Mouse (Mus musculus) frontal cortex, postnatal 14 days (tissue): ENCODE results near the gene Ssbp2.

Source experiments
- DNase-seq, 2 experiments: peaks; one replicate each; pipeline ENCODE4 v3.0.0; 2022; ENCODE audit warnings: low spot score in 2 of 2

Ssbp2 gene

GRCm38 (mm10) chr13:91461299-91461698 is 1.2 kb downstream of the Ssbp2 start:
- DNase-seq: no peak

- DNase-seq: peak; percentile 13 to 19
Measured at GRCm38 (mm10) chr13:91461711-91462351, 1.7 kb downstream of the Ssbp2 start.

DNA sequence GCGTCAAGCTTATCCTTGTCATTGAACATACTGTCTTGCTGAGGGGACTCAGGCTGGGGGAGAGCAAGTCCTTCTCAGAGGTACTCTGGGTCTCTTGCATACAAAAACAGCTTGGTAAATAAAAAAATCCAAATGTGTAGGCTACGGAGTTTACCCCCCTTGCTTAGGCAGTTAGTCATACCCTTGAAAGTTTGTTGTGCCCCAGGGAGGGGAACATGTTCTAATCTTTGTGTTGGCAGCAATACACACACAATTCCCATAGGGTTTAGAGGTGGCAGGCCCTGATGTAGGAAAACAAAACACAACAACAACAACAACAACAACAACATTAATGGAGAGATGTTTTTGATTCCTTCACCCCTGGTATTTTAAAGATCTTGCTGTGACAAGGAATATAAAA is 2.3 kb downstream of the Ssbp2 start:
- DNase-seq: no peak

DNA sequence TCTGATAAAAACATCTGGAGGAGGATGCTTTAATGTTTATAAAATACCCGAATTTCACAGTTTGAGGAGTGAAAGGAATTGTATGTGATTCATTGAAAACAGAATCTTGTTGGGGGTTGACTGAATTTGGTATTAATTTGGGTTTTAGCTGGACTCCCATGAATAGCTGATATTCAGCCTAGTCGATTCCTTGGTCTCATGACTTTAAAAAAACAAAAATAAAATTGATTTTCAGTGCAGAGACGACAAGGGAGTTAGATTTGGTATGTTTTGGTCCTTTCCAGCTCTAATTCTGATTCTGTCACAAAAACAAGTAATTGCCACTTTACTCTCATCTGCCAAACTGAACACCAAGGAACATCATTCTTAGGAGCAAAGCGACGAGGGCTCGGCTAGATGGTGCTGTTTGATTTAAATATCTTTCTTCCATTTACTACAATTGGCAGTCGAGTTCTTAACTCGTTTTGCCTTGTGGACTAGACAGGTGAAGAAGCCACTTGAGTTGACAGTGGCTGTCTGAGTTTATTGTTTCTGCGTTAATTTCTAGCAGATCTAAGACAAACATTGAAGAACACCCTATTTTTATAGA is 2.9 kb downstream of the Ssbp2 start:
- DNase-seq: no peak

- DNase-seq: no peak
Measured at GRCm38 (mm10) chr13:91465002-91465715, 5.1 kb downstream of the Ssbp2 start.

- DNase-seq: no peak
Measured at GRCm38 (mm10) chr13:91471566-91471965, 11.5 kb downstream of the Ssbp2 start.

- no peak for DNase-seq
Measured at GRCm38 (mm10) chr13:91471980-91472379, 11.9 kb downstream of the Ssbp2 start.

GRCm38 (mm10) chr13:91473527-91473926 is 13.4 kb downstream of the Ssbp2 start:
- DNase-seq: no peak

DNA sequence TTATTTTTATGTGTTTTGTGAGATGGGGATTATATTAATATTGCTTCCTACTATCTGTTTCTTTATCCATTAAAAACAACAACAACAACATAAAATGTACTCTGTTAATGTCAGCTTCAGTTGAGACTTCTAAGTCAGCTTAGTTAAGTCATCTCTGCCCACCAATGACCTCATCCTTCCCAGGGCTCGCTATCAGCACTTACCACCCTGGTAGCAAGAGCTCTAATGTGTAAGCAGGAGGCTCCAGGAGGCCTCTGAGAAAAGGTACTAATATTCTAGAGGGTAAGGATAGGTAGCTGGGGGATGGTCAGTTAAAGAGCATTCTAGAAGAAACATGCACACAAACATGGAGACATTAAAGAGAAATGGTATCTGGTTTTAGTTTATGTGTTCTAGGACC is 13.9 kb downstream of the Ssbp2 start:
- no peak for DNase-seq

DNA sequence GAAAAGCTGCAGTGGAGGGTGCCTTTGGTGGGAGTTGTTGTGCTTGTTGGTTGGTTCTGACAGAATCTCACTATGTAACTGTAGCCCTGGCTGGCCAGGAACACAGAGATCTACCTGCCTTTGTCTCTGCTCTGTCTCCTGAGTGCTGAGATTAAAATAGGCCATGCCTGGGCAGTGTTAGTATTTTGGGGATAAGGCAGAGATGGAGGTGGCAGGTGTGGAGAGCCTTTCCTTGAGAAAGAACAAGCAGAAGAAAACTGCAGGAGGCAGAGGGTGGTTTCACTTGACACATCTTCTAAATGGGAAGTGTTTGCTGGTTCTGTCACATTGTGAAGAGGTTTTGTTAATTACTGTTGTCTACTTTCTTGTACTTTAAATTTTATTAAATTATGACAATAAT is 15.8 kb downstream of the Ssbp2 start:
- DNase-seq: no peak

DNA sequence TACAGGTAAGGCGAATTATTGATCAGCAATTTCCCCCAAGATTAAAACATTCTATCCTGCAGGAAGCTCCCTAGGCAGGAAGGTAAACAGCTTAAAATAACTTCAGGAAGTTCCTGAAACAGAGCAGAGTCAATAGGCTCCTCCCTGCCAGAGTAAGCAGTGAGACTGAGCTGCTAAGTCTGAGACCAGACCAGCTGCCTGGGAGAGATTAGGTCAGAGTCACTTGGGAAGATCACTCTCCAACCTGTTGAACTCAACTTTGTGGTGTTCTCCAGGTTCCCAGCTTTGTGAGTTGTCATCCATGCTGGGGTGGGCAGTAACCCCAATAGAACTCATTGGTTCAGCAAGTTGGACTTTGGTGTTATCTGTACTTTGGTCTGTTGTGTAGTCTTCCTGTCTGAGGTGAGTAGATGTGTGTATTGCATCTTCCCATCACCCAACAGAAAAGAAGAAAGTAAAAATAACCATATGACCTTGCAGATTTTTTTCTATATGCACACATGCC is 16.6 kb downstream of the Ssbp2 start:
- no peak for DNase-seq

DNA sequence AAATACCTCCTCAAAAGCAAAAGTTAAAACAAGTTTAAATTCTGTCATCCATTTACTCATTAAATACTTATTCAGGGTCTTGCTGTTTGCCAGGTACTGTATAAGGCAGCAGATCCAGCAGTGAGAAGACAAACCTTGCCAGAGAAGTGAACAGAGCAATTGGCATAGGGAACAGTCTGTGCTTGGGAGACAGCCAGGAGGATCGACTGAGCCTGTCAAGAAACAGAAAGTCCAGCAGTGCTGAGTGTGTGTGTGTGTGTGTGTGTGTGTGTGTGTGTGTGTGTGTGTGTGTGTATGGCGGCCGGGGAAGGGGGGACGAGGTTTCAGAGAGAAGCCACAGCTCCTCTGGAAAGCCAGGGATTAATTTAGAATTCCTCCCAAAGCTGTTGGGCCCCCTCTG is 17.9 kb downstream of the Ssbp2 start:
- no peak for DNase-seq

DNA sequence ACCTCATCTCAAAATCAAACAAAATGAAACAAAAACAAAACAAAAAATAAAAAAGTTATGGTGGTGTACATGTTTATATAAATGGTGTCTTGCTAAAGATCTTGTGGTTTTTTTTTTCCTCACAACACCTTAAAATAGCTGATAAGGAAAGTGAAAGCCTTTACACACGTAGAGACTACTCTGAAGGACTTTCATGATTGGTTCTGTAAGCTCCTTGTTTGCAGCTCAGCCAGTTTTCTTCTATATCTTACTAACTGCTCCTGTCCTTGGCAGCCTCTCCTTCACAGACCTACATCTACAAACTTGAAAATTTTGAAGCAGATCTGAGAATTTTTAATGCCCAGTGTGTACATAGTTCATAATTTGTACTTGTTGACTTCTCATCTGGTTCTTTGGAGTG is 24.2 kb downstream of the Ssbp2 start:
- DNase-seq: no peak

DNA sequence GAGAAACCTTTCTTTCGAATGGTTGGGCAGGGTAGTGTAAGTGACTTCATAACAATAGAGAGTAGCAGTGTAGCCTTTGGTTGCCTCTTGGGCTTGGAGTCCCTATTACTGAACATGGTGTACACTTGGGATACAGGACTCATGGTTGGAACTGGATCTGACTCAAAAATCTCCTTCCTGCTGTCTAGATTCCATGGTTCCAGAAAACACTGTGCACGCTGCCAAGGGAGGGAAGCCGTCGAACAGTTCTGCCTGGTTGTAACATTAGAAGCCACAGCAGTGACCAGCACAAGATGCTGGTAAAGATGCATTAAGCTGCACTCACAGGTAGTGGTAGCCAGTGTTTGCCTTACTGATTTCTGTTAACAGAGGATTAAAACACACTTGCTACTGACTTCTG is 32.0 kb downstream of the Ssbp2 start:
- no peak for DNase-seq

DNA sequence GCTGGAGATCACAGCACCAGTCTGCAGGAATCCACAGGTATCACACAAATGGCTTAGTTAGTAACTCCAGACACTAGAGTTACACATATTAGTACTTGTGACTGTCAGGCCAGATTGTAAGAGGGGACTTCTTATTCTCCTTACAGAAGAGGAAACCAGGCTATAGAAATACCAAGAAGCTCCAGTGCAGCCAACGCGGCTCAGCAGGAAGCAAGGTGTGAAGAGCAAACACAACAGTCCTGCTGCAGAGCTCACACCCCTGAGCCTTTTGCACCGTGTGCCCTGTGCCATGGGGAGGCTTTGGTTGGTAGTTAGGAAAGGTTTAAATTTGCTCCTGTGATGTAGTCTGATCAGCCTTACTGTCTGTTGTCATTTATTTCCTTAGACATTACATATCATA is 37.0 kb downstream of the Ssbp2 start:
- DNase-seq: no peak

DNA sequence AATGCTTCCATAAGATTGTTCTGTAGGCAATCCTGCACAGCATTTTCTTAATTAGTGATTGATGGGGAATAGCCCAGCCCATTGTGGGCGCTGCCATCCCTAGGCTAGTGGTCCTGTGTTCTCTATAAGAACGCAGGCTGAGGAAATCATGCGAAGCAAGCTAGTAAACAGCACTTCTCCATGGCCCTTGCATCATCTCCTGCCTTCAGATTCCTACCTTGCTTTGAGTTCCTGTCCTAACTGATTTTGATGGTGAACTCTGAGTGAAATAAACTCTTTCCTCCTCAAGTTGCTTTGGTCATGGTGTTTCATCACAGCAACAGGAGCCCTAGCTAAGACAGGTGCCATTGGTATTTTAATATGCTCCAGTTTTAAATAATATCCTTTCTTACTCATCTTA is 41.7 kb downstream of the Ssbp2 start:
- DNase-seq: no peak

DNA sequence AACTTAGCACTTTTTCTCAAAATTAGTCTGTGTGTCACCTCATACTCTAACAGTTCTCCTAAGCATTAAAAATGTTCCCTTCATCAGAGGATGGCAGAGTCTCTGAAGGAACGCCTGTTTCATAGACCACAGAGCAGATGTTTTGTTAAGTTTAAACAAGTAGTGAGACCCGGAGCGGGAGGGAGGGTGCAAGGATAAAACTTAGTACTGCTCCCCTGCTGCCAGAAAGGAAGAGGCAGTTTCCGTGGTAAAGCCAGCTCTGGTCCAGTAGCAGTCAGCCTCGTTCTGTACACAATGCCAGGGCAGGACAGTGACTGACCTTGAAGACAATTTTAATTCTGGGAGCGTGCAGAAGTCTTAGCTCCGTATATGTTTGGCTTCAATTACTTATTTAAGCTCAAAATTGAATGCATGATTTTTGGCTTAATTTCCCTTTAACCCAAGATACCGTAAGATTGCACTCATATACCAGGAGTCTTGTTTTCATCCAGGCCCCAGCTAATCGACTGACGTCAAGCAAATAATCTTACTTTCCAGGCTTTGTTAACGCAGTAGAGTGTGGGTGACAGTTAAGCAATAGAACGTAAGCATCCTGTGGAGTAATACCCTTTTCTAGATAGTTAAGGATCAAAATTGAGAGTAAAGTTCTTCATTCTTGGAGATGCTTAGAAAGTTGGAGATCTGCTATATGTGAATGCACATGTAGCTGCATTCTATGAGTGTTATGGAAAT is 42.7 kb downstream of the Ssbp2 start:
- DNase-seq: no peak

- no peak for DNase-seq
Measured at GRCm38 (mm10) chr13:91508991-91509390, 48.9 kb downstream of the Ssbp2 start.

DNA sequence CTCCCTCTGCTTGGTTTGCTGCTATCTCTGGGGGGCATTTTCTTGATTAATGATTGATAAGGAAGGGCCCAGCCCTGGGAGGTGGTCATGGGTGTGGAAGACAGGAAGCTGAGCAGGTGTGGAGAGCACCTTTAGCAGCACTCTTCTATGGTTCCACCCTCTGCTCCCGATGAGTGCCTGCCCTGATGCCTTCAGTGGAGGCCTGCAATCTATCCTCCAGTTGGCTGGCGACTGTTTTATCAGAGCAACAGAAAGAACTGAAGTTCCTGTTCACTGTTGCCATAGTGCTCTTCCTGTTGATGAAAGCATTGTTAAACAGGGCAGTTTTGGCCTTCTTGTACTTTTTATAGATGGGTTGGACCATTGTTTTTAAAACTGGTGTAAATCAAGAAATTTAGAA is 49.4 kb downstream of the Ssbp2 start:
- no peak for DNase-seq

DNA sequence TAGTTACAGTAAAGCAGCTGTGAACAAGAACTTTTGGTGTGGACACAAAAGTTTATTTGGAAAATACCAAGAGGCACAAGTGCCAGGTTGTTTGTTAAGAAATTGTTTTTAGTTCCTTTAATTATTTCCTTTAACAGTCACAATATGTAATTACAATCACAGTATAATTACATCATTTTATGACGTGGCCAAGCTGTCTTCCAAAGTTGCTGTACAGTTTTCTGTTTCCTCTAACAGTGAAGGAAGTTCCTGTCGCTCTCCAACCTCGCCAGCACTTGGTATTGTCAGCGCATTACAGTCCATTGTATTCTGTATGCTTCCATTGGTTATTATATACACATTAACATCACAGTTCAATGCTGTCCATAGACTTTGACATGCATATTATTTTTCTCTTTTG is 54.9 kb downstream of the Ssbp2 start:
- no peak for DNase-seq

DNA sequence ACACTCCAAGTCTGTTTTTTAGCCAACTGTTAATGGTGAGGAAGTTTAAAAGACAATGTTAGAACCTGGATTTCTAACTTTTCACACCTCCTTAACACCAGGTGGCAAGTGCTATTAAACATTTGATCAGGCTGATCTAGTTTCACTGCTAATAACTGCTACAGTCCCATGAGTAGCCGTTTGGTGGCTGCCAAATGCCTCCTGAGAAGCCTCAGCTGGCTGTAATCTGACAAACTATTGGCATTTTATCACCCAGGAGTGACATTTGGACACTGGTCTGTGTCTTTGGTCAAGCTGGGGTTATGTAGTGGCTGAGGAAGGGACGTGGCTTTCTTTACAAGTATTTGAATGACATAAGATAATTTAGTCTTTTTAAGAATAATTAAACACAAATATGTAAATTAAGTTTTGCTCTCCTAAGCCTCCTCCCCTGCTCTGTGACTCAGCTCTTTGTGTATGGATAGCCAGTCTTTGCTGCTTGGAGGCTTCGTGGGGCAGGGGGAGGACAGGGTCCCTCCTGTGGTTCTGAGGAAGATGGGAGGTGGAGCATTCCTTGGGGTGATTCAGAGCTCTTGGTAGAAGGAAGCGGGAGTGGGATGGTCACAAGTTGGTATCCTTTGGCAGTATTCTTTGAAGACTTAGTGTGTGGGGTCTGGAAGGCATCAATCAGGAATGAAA is 60.1 kb downstream of the Ssbp2 start:
- DNase-seq: no peak

GRCm38 (mm10) chr13:91520968-91521367 is 60.9 kb downstream of the Ssbp2 start:
- no peak for DNase-seq
